Mouse (Mus musculus): Measurements from ENCODE around the gene Hacl1. TPM values are rescaled to one million over a fixed set of nuclear protein-coding genes. Genes with fewer than 3 reads are reported as not detected.

Gene Hacl1
- polyA plus RNA-seq, 1 experiment from 2014 or later, result 12.7 TPM

- no peaks in the 10 kb centered on the region for H3K9me3 ChIP-seq (replicated peaks)
- no peaks in the 10 kb centered on the region for H3K36me3 ChIP-seq (replicated peaks)
- H3K4me1 ChIP-seq (replicated peaks), result peaks cover 25% of the 10 kb centered on the region
- no peak overlapping the region for H3K9ac ChIP-seq
- no peak for ATAC-seq (ENCODE audit: insufficient read depth)
- WGBS (ENCODE audit: insufficient replicate concordance), result 81% methylated on average over 5 of the region's 5 CpGs
- no peaks in the 10 kb centered on the region for H3K27me3 ChIP-seq
- H3K4me2 ChIP-seq, result no peak overlapping the region
- no peak overlapping the region for H3K4me3 ChIP-seq (replicated peaks)
- H3K27ac ChIP-seq (replicated peaks), result no peak overlapping the region
Observed at GRCm38 (mm10) chr14:31571419-31571818, 69.7 kb downstream of the Hacl1 start.

GRCm38 (mm10) chr14:31570131-31570951 is 70.7 kb downstream of the Hacl1 start:
- H3K9me3 ChIP-seq (replicated peaks), result no peaks in the 10 kb centered on the region
- peak; percentile 46 for ATAC-seq (ENCODE audit: insufficient read depth)
- H3K4me3 ChIP-seq (replicated peaks), result no peak overlapping the region
- no peaks in the 10 kb centered on the region for H3K36me3 ChIP-seq (replicated peaks)
- H3K27ac ChIP-seq (replicated peaks), result no peak overlapping the region
- 12% methylated on average over 6 of the region's 6 CpGs for WGBS (ENCODE audit: insufficient replicate concordance)
- no peaks in the 10 kb centered on the region for H3K27me3 ChIP-seq
- H3K9ac ChIP-seq, result no peak overlapping the region
- 0 out of 2 replicates have a peak overlapping the region, but pooled peaks have one; percentile 15 for H3K4me2 ChIP-seq
- H3K4me1 ChIP-seq (replicated peaks), result peaks cover 25% of the 10 kb centered on the region

GRCm38 (mm10) chr14:31569151-31569631 is 71.9 kb downstream of the Hacl1 start:
- 18% methylated on average over 7 of the region's 7 CpGs for WGBS (ENCODE audit: insufficient replicate concordance)
- no peaks in the 10 kb centered on the region for H3K36me3 ChIP-seq (replicated peaks)
- no peaks in the 10 kb centered on the region for H3K9me3 ChIP-seq (replicated peaks)
- no peak overlapping the region; the same call in 1 of the 2 replicates for H3K27ac ChIP-seq (replicated peaks)
- no peak overlapping the region for H3K4me3 ChIP-seq (replicated peaks)
- no peak overlapping the region for H3K9ac ChIP-seq
- no peak for ATAC-seq (ENCODE audit: insufficient read depth)
- no peak overlapping the region for H3K4me2 ChIP-seq
- no peaks in the 10 kb centered on the region for H3K27me3 ChIP-seq
- H3K4me1 ChIP-seq (replicated peaks), result peaks cover 25% of the 10 kb centered on the region

GRCm38 (mm10) chr14:31565478-31566212 is 75.4 kb downstream of the Hacl1 start:
- no peaks in the 10 kb centered on the region for H3K36me3 ChIP-seq (replicated peaks)
- H3K4me1 ChIP-seq (replicated peaks), result peaks cover 24% of the 10 kb centered on the region
- no peaks in the 10 kb centered on the region for H3K9me3 ChIP-seq (replicated peaks)
- 66% methylated on average over 9 of the region's 9 CpGs for WGBS (ENCODE audit: insufficient replicate concordance)
- H3K27ac ChIP-seq (replicated peaks), result 0 out of 2 replicates have a peak overlapping the region, but pooled peaks have one; percentile 39
- no peak overlapping the region for H3K4me3 ChIP-seq (replicated peaks)
- H3K27me3 ChIP-seq, result no peaks in the 10 kb centered on the region
- peak; percentile 45; the same call in 1 of the 2 replicates for ATAC-seq (ENCODE audit: insufficient read depth)
- H3K9ac ChIP-seq, result no peak overlapping the region
- H3K4me2 ChIP-seq, result no peak overlapping the region

GRCm38 (mm10) chr14:31564452-31565179 is 76.5 kb downstream of the Hacl1 start:
- no peaks in the 10 kb centered on the region for H3K9me3 ChIP-seq (replicated peaks)
- H3K4me1 ChIP-seq (replicated peaks), result peaks cover 14% of the 10 kb centered on the region
- H3K27me3 ChIP-seq, result no peaks in the 10 kb centered on the region
- 53% methylated on average over 6 of the region's 6 CpGs for WGBS (ENCODE audit: insufficient replicate concordance)
- no peak overlapping the region for H3K9ac ChIP-seq
- no peak overlapping the region for H3K4me2 ChIP-seq
- no peak overlapping the region for H3K4me3 ChIP-seq (replicated peaks)
- no peaks in the 10 kb centered on the region for H3K36me3 ChIP-seq (replicated peaks)
- ATAC-seq (ENCODE audit: insufficient read depth), result no peak
- H3K27ac ChIP-seq (replicated peaks), result no peak overlapping the region

- Histone ChIP-seq H3K4me1 (replicated peaks) (peaks cover 3% of the 10 kb centered on the region; the same call in 1 of the 2 replicates), H3K9me3 (replicated peaks) (no peaks in the 10 kb centered on the region), H3K27ac (replicated peaks) (no peak overlapping the region), H3K27me3 (no peaks in the 10 kb centered on the region), H3K4me2 (no peak overlapping the region), H3K36me3 (replicated peaks) (no peaks in the 10 kb centered on the region), H3K4me3 (replicated peaks) (no peak overlapping the region), H3K9ac (no peak overlapping the region)
- ATAC-seq (ENCODE audit: insufficient read depth), result no peak
- 21% methylated on average over 5 of the region's 5 CpGs for WGBS (ENCODE audit: insufficient replicate concordance)
Observed at GRCm38 (mm10) chr14:31560886-31561285, 80.2 kb downstream of the Hacl1 start.

GRCm38 (mm10) chr14:31559216-31559615 is 81.9 kb downstream of the Hacl1 start:
- ATAC-seq (ENCODE audit: insufficient read depth), result no peak
- Histone ChIP-seq H3K36me3 (replicated peaks) (no peaks in the 10 kb centered on the region), H3K4me2 (no peak overlapping the region), H3K4me1 (replicated peaks) (0 out of 2 replicates have a peak, but pooled peaks cover 3% of the 10 kb centered on the region), H3K4me3 (replicated peaks) (no peak overlapping the region), H3K9me3 (replicated peaks) (no peaks in the 10 kb centered on the region), H3K27me3 (no peaks in the 10 kb centered on the region), H3K9ac (no peak overlapping the region), H3K27ac (replicated peaks) (no peak overlapping the region)
- WGBS (ENCODE audit: insufficient replicate concordance), result 17% methylated on average over 5 of the region's 5 CpGs

- Histone ChIP-seq H3K4me2 (no peak overlapping the region), H3K9me3 (replicated peaks) (no peaks in the 10 kb centered on the region), H3K27me3 (no peaks in the 10 kb centered on the region), H3K4me1 (replicated peaks) (0 out of 2 replicates have a peak, but pooled peaks cover 3% of the 10 kb centered on the region), H3K9ac (no peak overlapping the region), H3K4me3 (replicated peaks) (no peak overlapping the region), H3K27ac (replicated peaks) (no peak overlapping the region), H3K36me3 (replicated peaks) (no peaks in the 10 kb centered on the region)
- WGBS (ENCODE audit: insufficient replicate concordance), result 56% methylated on average over 9 of the region's 9 CpGs
- no peak for ATAC-seq (ENCODE audit: insufficient read depth)
Observed at GRCm38 (mm10) chr14:31557784-31558183, 83.3 kb downstream of the Hacl1 start.

GRCm38 (mm10) chr14:31557273-31557672 is 83.8 kb downstream of the Hacl1 start:
- H3K36me3 ChIP-seq (replicated peaks), result no peaks in the 10 kb centered on the region
- H3K4me3 ChIP-seq (replicated peaks), result no peak overlapping the region
- 67% methylated on average over 8 of the region's 8 CpGs for WGBS (ENCODE audit: insufficient replicate concordance)
- H3K27me3 ChIP-seq, result no peaks in the 10 kb centered on the region
- no peak overlapping the region for H3K4me2 ChIP-seq
- no peak overlapping the region for H3K9ac ChIP-seq
- ATAC-seq (ENCODE audit: insufficient read depth), result no peak
- 0 out of 2 replicates have a peak, but pooled peaks cover 3% of the 10 kb centered on the region for H3K4me1 ChIP-seq (replicated peaks)
- H3K27ac ChIP-seq (replicated peaks), result no peak overlapping the region
- H3K9me3 ChIP-seq (replicated peaks), result no peaks in the 10 kb centered on the region

- Histone ChIP-seq H3K4me1 (replicated peaks) (0 out of 2 replicates have a peak, but pooled peaks cover 3% of the 10 kb centered on the region), H3K4me2 (no peak overlapping the region), H3K4me3 (replicated peaks) (no peak overlapping the region), H3K9ac (no peak overlapping the region), H3K36me3 (replicated peaks) (no peaks in the 10 kb centered on the region), H3K27me3 (no peaks in the 10 kb centered on the region), H3K27ac (replicated peaks) (no peak overlapping the region), H3K9me3 (replicated peaks) (no peaks in the 10 kb centered on the region)
- WGBS (ENCODE audit: insufficient replicate concordance), result 61% methylated on average over 9 of the region's 9 CpGs
- ATAC-seq (ENCODE audit: insufficient read depth), result no peak
Observed at GRCm38 (mm10) chr14:31556526-31557260, 84.4 kb downstream of the Hacl1 start.
